Mouse (Mus musculus) CD8-positive naive resting alpha-beta T cell, adult 2 months (primary cell): ENCODE measurements at regions not wholly inside any gene's neighbourhood (a gene's known extent, or its start where the extent isn't known, plus 50 kb on each side); places are given as distances from the start of the nearest gene placed in this dataset.
"Not testable (repeated sequence)": the region's sequence is repeated elsewhere in the genome, so short reads cannot be mapped to it uniquely, and the experiment has no call there.

Experiments
- DNase-seq, 2 experiments: peaks; one replicate each; pipeline ENCODE4 v3.0.0; 2022; ENCODE audit warnings: low read depth in 2 of 2, low spot score in 2 of 2

- DNase-seq = no peak
Measured at GRCm38 (mm10) chr13:4935940-4936339, 327.0 kb upstream of the Akr1e1 start.

DNA sequence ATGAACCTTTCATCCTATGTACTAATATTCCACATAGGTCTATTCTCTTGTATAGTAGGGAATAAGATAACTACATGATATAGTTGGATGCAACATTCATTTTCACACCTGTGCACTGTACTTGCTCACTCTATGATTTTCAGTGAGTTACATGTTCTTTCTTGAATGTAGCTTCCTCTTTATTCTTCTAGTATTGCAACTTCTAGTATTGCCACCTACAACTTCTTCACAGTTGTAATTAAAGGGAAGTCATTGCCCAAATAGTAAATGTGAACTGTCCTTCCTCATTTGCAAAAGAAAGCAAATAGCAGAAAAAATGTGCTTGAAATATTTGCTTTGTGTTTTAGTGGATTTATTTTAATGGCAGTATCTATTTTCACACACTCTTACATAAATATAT is 330.9 kb upstream of the Akr1e1 start:
- no peak for DNase-seq

DNA sequence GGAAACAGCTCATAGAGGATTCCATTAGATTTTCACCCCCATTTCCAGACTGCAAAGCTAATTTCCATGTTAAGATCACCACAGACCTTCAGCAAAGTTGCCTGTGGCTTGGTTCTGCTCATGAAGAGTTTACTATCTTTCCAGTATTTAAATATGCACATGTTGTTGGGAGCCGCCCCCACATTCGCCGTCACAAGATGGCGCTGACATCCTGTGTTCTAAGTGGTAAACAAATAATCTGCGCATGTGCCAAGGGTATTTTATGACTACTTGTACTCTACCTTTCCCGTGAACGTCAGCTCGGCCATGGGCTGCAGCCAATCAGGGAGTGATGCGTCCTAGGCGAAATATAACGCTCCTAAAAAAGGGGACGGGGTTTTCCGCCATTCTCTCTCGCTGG is 333.5 kb upstream of the Akr1e1 start:
- peak; percentile 18 to 33 for DNase-seq

- DNase-seq = no peak
Measured at GRCm38 (mm10) chr13:4943046-4943445, 334.1 kb upstream of the Akr1e1 start.

- DNase-seq = no peak
Measured at GRCm38 (mm10) chr13:4955384-4955783, 346.4 kb upstream of the Akr1e1 start.

- DNase-seq = no peak
Measured at GRCm38 (mm10) chr13:4964824-4965223, 355.9 kb upstream of the Akr1e1 start.

GRCm38 (mm10) chr13:4970081-4970892 is 361.3 kb upstream of the Akr1e1 start:
- no peak for DNase-seq

DNA sequence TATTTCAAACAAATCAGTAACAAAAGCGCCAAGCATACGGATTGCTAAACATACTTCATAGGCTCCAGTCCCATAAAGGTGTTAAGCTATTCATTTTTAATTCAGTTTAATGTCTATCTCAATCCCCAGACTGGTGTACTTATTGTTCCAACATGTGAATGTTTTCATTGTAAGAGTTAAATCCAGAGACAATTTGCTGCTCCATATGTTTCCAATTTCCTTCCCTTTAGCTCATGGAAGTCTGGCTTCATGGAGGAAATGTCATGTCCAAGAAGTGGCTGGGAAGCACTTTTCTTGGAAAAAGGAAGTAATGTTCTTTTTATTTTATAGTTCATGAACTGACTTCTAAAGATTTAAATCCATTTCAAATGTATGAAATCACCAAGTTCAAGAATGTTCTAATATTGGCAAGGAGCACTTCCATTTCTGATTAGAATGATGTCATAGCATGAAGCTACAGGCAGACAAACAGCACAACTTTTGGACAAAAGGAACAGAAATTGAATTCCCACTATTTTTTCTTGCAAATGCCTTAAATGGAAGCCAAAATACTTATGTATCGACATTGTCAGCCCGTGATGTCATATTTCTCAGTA is 362.6 kb upstream of the Akr1e1 start:
- DNase-seq = no peak

DNA sequence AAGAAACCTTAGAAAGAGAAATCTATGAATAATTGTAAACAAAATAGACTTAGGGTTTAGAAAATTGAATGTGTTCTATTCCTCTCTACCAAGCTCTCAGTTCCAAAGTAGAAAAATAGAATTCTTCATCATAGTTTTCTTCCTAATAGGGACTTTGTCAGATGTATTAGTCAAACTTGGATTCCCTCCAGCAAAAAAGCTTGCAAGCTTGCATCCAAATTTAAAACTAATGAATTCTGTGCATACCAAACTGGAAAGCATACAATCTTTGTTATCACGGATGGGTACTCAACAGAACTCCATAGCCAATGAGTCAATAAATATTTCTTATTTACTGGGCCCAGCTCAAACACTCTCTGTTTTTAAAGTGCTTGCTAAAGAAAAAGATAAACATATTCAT is 383.9 kb upstream of the Akr1e1 start:
- DNase-seq = no peak

GRCm38 (mm10) chr13:5008296-5008695 is 399.3 kb upstream of the Akr1e1 start:
- DNase-seq = no peak

DNA sequence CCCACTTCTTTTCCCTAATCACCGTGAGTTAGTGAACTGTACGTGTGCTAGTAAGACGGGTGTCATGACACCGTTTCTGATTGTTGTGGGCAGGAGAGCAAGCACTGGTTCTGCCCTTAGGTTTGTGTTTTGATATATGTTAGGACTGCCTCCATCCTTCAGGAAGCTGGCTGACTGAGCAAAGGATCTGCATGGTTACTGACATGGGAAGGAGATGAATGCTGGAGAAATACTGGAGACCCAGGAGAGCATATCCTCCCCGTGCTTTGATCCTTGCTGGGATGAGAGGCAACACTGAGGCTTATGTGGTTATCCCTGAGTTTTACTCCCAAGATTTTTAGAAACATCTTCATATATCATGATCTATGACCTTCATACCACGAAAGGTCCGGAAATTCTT is 413.5 kb upstream of the Akr1e1 start:
- no peak for DNase-seq

DNA sequence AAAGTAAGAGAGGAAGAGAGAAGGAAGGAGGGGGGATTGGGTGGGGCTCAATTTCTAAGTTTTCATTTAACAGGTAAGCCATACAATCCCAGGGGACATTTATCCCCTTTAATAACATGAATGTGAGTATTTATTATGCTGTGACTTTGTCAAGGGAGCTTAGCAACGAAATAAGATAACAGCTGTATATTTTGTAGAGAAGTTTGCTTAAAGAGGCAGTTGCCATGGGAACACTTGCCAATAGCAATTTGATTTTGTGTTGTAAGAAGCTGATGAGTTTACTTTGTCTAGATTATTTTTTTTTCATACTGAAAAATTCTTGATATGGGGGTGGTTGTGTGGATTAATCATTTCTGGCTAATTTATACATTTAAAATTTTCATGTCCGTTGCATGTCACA is 450.9 kb upstream of the Akr1e1 start:
- no peak for DNase-seq

GRCm38 (mm10) chr13:5060462-5060861 is 451.5 kb upstream of the Akr1e1 start:
- no peak for DNase-seq

DNA sequence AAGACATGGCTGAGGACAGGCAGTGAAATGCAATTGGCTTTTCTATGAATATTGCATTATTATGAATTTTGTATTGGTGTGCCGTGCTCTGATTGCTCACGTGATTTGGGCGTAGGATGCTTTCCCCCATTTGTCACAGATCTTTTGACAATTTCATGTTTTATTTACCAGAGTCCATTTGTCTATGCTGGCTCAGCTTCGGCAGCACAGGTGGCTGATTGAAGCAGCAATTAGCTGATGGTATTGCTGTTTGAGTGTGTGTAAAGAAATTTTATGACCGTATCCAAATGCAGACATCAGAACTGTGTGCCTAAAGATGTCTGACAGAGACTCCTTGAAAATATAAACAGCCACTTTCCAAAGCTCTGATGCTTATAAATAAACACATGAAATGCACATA is 498.5 kb upstream of the Akr1e1 start:
- DNase-seq = no peak

- DNase-seq = no peak
Measured at GRCm38 (mm10) chr13:5154911-5155310, 545.9 kb upstream of the Akr1e1 start.

DNA sequence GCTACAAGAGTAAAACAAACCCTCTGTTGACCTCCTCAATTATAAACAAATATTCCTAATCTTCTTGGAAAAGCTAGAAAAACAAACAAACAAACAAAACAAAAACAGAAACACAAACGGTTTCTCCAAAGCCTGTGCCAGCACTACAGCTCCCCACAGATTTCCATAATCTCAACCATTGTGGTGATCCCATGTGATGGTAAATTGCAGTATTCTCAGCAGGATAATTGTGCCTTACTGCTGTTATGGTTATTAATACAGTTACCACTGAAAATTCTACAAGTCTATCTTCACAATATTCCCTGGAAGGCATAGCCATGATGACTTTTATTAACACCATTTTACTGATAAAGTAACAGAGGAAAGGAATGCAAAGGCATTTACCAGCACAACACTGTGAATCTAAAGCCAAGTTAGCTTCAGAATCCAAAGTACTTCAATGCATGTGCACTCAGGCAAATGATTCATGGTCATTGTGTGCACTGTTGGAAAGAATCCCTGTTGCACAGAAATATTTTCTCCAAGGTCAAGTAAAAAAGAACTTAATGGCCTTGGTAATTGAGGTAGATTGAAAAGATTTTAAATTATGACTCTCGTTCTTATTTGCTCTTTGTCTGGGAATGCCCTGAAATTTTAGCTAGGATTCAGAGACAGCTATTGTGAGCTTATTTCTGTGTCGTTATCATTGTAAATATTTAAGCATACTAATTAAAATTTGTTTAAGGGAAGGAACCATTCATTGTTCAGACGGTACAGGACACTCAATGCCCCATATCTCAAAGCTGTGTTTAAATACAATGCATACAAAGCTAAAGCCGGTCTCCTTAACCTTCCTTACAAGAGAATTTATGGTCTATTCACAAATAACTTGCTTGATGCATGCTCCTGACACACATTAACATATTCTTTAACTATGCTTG is 551.1 kb upstream of the Akr1e1 start:
- no peak for DNase-seq

DNA sequence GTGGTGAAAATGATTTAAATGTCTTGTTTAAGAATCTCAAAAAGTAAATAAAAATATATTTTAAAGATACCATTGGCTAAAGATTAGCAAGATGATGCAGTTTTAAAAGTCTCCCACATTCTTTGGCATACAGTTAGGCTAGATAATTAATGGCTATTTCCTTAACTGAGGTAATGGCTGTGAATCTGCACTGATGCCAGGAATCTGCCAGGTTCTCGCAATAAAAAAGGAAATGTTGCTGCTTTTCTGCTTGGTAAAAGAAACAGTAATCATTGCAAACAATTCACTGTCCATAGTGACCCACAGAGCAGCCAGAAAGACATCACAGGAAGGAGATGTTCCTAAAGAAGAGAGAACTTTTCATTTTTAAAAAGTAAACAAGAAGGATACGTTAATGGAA is 557.7 kb upstream of the Akr1e1 start:
- DNase-seq = no peak

DNA sequence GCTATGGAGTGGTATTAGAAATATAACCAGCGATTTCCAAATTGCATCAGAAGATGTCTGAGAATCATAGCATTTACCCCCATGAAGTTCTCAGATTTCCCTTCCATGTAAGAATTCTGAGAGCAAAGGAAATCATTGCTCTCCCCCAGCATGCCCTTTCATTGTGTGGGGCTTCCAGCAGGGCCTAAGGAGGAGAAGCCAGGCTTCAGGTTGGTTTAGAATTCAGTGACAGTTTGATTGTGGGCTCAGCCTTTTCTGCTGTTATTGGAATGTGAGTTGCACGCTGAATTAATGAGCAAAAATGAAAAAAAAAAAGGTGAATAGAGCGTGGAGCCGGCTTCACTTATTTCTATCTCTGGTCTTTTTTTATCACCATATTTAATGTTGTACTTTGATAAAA is 570.0 kb upstream of the Akr1e1 start:
- DNase-seq = no peak

DNA sequence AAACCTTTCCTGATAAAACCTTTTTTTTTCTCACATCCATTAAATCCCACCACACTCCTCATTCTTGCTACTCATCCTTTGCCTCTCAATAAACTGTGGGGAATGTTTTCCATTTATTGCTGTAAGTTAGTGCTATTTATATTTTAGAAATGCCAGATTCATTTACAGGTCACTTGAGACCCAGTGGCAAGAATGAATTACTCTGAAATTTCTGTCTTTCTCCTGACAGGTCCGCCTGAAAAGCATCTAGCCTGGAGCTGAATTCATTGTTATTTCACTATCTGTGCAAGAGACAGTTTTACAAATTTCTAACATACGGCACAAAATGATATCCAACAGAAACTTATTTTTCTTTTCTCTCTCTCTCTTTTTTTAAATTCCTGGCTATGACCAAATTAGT is 570.6 kb upstream of the Akr1e1 start:
- no peak for DNase-seq

- not testable (repeated sequence) for DNase-seq
Measured at GRCm38 (mm10) chr13:5185237-5185800, 576.3 kb upstream of the Akr1e1 start.

- no peak for DNase-seq
Measured at GRCm38 (mm10) chr13:5202736-5203135, 593.8 kb upstream of the Akr1e1 start.

DNA sequence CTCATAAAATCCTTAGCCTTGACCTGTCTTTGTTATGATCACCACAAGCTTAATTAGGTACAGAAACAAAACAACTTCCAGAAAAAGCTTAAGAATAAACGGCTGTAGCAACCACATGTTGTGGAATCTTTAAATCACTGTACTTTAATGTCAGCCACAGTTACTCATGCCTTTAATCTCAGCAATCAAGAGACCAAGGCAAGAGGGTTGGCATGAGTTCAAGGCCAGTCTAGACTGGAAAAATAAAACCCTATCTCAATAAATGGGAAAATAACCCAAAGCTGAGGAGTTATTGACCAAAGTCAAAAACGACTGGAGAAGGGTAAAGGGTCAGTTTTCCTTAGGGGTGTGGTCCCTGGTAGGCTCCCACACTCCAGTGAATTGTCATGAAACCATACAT is 595.2 kb upstream of the Akr1e1 start:
- DNase-seq = no peak
